Mouse (Mus musculus) E14TG2a.4 (cell line): ENCODE data around the gene Prrx2.

Source experiments
- CTCF ChIP-seq: conservative IDR thresholded peaks from 2 replicates; pipeline ENCODE4 v1.5.1; 2014; ENCODE audit warnings: low read length
- NANOG ChIP-seq: IDR thresholded peaks from 2 replicates; pipeline ENCODE4 v1.6.1; 2014; ENCODE audit warnings: borderline replicate concordance, low read length, mixed read lengths

DNA sequence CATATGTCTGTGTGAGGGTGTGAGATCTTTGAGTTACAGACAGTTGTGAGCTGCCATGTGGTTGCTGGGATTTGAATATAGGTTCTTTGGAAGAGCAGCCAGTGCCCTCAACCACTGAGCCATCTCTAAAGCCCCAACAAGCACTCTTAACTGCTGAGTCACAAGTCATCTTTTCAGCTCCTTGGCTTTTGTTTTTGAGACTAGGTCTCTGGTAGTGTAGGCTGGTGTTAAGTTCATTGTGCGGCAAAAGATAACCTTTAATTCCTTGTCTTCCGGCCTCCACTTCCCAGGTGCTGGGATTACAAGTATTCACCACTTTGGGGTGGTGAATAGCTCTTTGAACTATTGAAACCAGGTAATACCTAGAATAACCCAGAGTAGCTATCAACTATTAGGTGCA lies 28.8 kb upstream of the Prrx2 start:
- TF ChIP-seq CTCF = no peak
- TF ChIP-seq NANOG = no peak
